Mouse (Mus musculus) small intestine, adult 2 months (tissue): ENCODE results near the gene Vcam1.

Source experiments
- CTCF ChIP-seq: fragments of 200-500 bp; IDR thresholded peaks from 2 replicates; pipeline ENCODE4 v1.5.1; 2012; ENCODE audit warnings: low read depth, mild to moderate bottlenecking, control low read depth, inconsistent platforms, low read length, moderate library complexity, mixed read lengths; ENCODE audit not compliant: insufficient replicate concordance, insufficient read length; ENCODE audit errors: extremely low read depth
- POLR2A ChIP-seq: fragments of 200-500 bp; IDR thresholded peaks from 2 replicates; pipeline ENCODE4 v1.6.1; 2012; ENCODE audit warnings: low read depth, mild to moderate bottlenecking, control low read depth, inconsistent platforms, low read length, moderate library complexity

DNA sequence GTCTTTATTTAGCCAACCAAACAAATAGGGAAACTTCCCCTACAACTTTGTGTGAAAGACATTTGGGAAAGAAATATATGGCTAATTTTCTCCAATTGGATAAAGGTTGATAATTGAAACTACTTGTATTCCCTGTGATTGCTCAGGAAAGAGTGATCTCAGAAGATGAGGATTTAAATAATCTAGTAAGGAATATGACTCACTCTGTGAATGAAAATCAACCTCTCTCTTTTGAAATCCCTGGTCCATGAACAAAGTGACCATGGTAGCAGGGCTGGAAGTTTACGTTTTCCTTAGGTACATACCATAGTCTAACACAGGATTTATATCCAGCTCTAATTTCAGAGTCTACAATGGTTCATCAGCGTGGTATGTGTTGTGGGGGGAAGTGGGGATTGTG, 52.7 kb downstream of the Vcam1 start:
- TF ChIP-seq POLR2A = no peak
- TF ChIP-seq CTCF = no peak
